Comparison of ENCODE assay signal across 7 mouse cellular contexts in genomic region chr7:98702283-98703240, GRCm38 (mm10). TPM values are rescaled to one million over a fixed set of nuclear protein-coding genes. Genes with fewer than 3 reads are reported as not detected.
DNase-seq lines count a peak whose midpoint lies in the region; ATAC-seq and TF ChIP-seq lines count a peak whose summit lies in the region.

Gene Thap12, plus strand, starts transcription at chr7:98703103.

- peak; percentile 99 for DNase-seq in adrenal gland, postnatal 10 days
- DNase-seq in embryonic facial prominence, embryonic 10.5 days (ENCODE audit: low spot score), result peak; percentile 99
- DNase-seq in gonadal fat pad, adult 2 months (ENCODE audit: low read depth), result peak; percentile 84
- peak; percentile 100 for DNase-seq in left cerebral cortex, postnatal 4 days

- H3K4me1 ChIP-seq in embryonic facial prominence, embryonic 10.5 days, result peaks cover 28% of the 10 kb centered on the region
- H3K4me1 ChIP-seq in intestine, postnatal 0 days (replicated peaks; ENCODE audit: control insufficient read depth, insufficient read depth, low read length), result peaks cover 4% of the 10 kb centered on the region
- H3K4me1 ChIP-seq in midbrain, embryonic 12.5 days, result peaks cover 27% of the 10 kb centered on the region
- H3K4me1 ChIP-seq in small intestine, adult 2 months (ENCODE audit: control insufficient read depth, insufficient read depth, insufficient read length, low read length), result peaks cover 2% of the 10 kb centered on the region; the same call in 1 of the 2 replicates

- peak within 1 kb of the TSS; percentile 87 for H3K9ac ChIP-seq in intestine, postnatal 0 days (ENCODE audit: low read depth, low read length)
- H3K9ac ChIP-seq in midbrain, embryonic 12.5 days (replicated peaks), result peak within 1 kb of the TSS; percentile 96

- peak; percentile 82 for TF ChIP-seq POLR2A in small intestine, adult 2 months (IDR thresholded peaks at IDR 0.05; ENCODE audit: low read depth, low read length)

- peak; percentile 72 for TF ChIP-seq CTCF in intestine, postnatal 0 days (IDR thresholded peaks at IDR 0.05; ENCODE audit: low read depth)
- peak; percentile 16; the same call in 1 of the 2 replicates for TF ChIP-seq CTCF in small intestine, adult 2 months (IDR thresholded peaks at IDR 0.05; ENCODE audit: extremely low read depth, insufficient read length, insufficient replicate concordance, low read depth, low read length)

- no peaks in the 10 kb centered on the region for H3K27me3 ChIP-seq in embryonic facial prominence, embryonic 10.5 days (replicated peaks; ENCODE audit: low read depth, poor library complexity, severe bottlenecking)
- no peaks in the 10 kb centered on the region for H3K27me3 ChIP-seq in intestine, postnatal 0 days (replicated peaks; ENCODE audit: control insufficient read depth, insufficient read depth, low read length)
- no peaks in the 10 kb centered on the region for H3K27me3 ChIP-seq in midbrain, embryonic 12.5 days
- no peaks in the 10 kb centered on the region for H3K27me3 ChIP-seq in small intestine, adult 2 months (ENCODE audit: control insufficient read depth, insufficient read depth, low read length)

- intact Hi-C loops in left cerebral cortex, postnatal 4 days (cut with DNase I), result loop anchor here (5.0 kb wide), 1 partner anchor 45 kb away; the partner anchor contains the start of gene Emsy

- no peaks in the 10 kb centered on the region for H3K36me3 ChIP-seq in embryonic facial prominence, embryonic 10.5 days (replicated peaks)
- H3K36me3 ChIP-seq in intestine, postnatal 0 days (ENCODE audit: control insufficient read depth, insufficient read depth), result no peaks in the 10 kb centered on the region
- no peaks in the 10 kb centered on the region for H3K36me3 ChIP-seq in midbrain, embryonic 12.5 days
- H3K36me3 ChIP-seq in small intestine, adult 2 months (ENCODE audit: control insufficient read depth, insufficient read depth, low read length), result no peaks in the 10 kb centered on the region

- ATAC-seq in intestine, postnatal 0 days, result peak; percentile 98
- peak; percentile 99 for ATAC-seq in midbrain, embryonic 12.5 days (ENCODE audit: low FRiP score, low read depth)

- peak within 1 kb of the TSS; percentile 86 for H3K4me3 ChIP-seq in embryonic facial prominence, embryonic 10.5 days
- H3K4me3 ChIP-seq in intestine, postnatal 0 days (ENCODE audit: low read depth, low read length), result peak within 1 kb of the TSS; percentile 94
- peak within 1 kb of the TSS; percentile 99 for H3K4me3 ChIP-seq in midbrain, embryonic 12.5 days
- H3K4me3 ChIP-seq in small intestine, adult 2 months (ENCODE audit: low read depth, low read length), result peak within 1 kb of the TSS; percentile 90

- peak within 1 kb of the TSS; percentile 79 for H3K4me2 ChIP-seq in intestine, postnatal 0 days (replicated peaks; ENCODE audit: low read depth)
- peak within 1 kb of the TSS; percentile 78 for H3K4me2 ChIP-seq in midbrain, embryonic 12.5 days (replicated peaks)

- 4% methylated on average over 65 of the region's 65 CpGs for WGBS in embryonic facial prominence, embryonic 10.5 days
- WGBS in intestine, postnatal 0 days, result 1% methylated on average over 60 of the region's 65 CpGs
- WGBS in midbrain, embryonic 12.5 days, result 2% methylated on average over 57 of the region's 65 CpGs
- under 1% methylated on average over 65 of the region's 65 CpGs for WGBS in small intestine, adult 2 months

- H3K9me3 ChIP-seq in embryonic facial prominence, embryonic 10.5 days, result no peaks in the 10 kb centered on the region
- H3K9me3 ChIP-seq in intestine, postnatal 0 days (ENCODE audit: control insufficient read depth), result no peaks in the 10 kb centered on the region
- no peaks in the 10 kb centered on the region for H3K9me3 ChIP-seq in midbrain, embryonic 12.5 days

- peak within 1 kb of the TSS; percentile 93 for H3K27ac ChIP-seq in embryonic facial prominence, embryonic 10.5 days (replicated peaks)
- peak within 1 kb of the TSS; percentile 92 for H3K27ac ChIP-seq in intestine, postnatal 0 days (ENCODE audit: low read depth, low read length)
- peak within 1 kb of the TSS; percentile 86 for H3K27ac ChIP-seq in midbrain, embryonic 12.5 days (replicated peaks)
- H3K27ac ChIP-seq in small intestine, adult 2 months (ENCODE audit: insufficient read depth, low read depth, low read length), result peak within 1 kb of the TSS; percentile 51

RNA-seq across cellular contexts. Expression of gene Thap12, which starts in this region (rescaled TPM):
- 10 to 100 TPM; 61.3 to 62.6 TPM for total RNA-seq in adrenal gland, postnatal 10 days (2021)
- polyA plus RNA-seq in embryonic facial prominence, embryonic 10.5 days (2016; fragmentation: Nextera tagmentation; extraction: Ambion mirVana), result 56.8 and 57.5 TPM in 2 replicates
- polyA plus RNA-seq in gonadal fat pad, adult 2 months (2012; rRNA removed), result 16.2 and 17.7 TPM in 2 replicates
- 21.8 and 24.6 TPM in 2 replicates for polyA plus RNA-seq in intestine, postnatal 0 days (2015; fragmentation: Nextera tagmentation; extraction: Ambion mirVana)
- total RNA-seq in left cerebral cortex, postnatal 4 days (2021), result 10 to 100 TPM; 65.0 to 72.7 TPM
- polyA plus RNA-seq in midbrain, embryonic 12.5 days (2016; fragmentation: Nextera tagmentation; extraction: Ambion mirVana), result 75.3 and 77.8 TPM in 2 replicates
- 2.1 and 3.3 TPM in 2 replicates for polyA plus RNA-seq in small intestine, adult 2 months (2012; rRNA removed)

Comparison
In these comparisons a context has a peak if more than half of its experiments do, and no peak if none do; other contexts are left out.
1. Peak in every context shown above with its lines: DNase-seq, ATAC-seq, H3K4me3 ChIP-seq and H3K27ac ChIP-seq.